Mouse (Mus musculus) splenic B cell, adult 2 months (primary cell): ENCODE data around the gene Gm15155.

Experiments used
- DNase-seq: peaks from one replicate; pipeline ENCODE4 v3.0.0-alpha.2; 2011; ENCODE audit warnings: low read depth, low spot score
- H3K27me3 ChIP-seq: 2 replicates; pipeline ENCODE4 v1.6.1; 2012; ENCODE audit warnings: mild to moderate bottlenecking, low read length, moderate library complexity, mixed read lengths; ENCODE audit not compliant: control insufficient read depth, poor library complexity, insufficient read depth, severe bottlenecking
- H3K36me3 ChIP-seq: 2 replicates; pipeline ENCODE4 v1.6.1; 2012; ENCODE audit warnings: mild to moderate bottlenecking, low read length, moderate library complexity, mixed read lengths; ENCODE audit not compliant: control insufficient read depth, poor library complexity, insufficient read depth, severe bottlenecking

Gene Gm15155

GRCm38 (mm10) chrX:155624341-155624841 lies at the start of gene Gm15155:
Gene Gm15155, plus strand, starts transcription at chrX:155624741.
- Histone ChIP-seq H3K36me3 (no peaks in the 10 kb centered on the region), H3K27me3 (no peaks in the 10 kb centered on the region)
- no peak for DNase-seq

- DNase-seq = no peak
- Histone ChIP-seq H3K27me3 (no peaks in the 10 kb centered on the region), H3K36me3 (no peaks in the 10 kb centered on the region)
Measured at GRCm38 (mm10) chrX:155579791-155580190, 44.8 kb upstream of the Gm15155 start.

DNA sequence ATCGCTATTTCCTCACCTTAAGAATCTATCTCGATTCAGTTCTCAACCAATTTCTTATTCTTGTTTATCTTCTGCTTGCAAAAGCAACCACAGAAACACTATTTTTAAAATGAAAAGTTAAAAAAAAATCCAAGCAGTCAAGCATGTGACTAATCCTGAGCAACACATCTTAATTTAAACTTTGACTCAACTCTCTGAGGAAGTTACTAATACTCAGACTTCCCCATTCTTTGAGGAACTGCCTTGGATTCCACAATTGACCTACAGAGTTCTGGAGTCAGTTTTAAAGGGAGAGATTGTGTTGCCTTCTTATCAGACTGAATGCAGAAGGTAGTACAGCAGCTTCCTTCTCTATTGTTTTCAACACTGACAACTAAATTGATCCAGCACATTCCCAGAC lies 40.0 kb upstream of the Gm15155 start:
- no peak for DNase-seq
- H3K36me3 ChIP-seq = no peaks in the 10 kb centered on the region
- no peaks in the 10 kb centered on the region for H3K27me3 ChIP-seq

GRCm38 (mm10) chrX:155591490-155591889 lies 33.1 kb upstream of the Gm15155 start:
- no peak for DNase-seq
- H3K36me3 ChIP-seq = no peaks in the 10 kb centered on the region
- H3K27me3 ChIP-seq = no peaks in the 10 kb centered on the region

DNA sequence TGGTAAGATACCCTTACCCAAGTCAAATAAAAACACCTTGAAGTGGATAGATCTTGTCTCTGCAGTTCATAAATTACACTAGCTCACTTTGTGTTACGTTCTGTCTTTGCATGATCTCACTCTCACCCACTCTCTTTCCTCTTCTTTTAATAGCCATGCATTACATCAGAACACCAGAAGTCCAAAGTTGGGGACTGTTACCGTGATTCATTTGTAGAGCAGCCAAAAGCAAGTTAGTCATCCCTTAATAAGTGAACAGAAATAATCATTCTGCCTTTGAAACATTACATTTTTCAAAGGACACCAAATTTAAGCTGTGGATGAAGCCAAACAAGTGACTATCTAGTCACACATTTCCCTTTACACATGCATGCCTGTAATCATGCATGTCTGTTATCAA lies 32.1 kb upstream of the Gm15155 start:
- DNase-seq = no peak
- Histone ChIP-seq H3K36me3 (no peaks in the 10 kb centered on the region), H3K27me3 (no peaks in the 10 kb centered on the region)

DNA sequence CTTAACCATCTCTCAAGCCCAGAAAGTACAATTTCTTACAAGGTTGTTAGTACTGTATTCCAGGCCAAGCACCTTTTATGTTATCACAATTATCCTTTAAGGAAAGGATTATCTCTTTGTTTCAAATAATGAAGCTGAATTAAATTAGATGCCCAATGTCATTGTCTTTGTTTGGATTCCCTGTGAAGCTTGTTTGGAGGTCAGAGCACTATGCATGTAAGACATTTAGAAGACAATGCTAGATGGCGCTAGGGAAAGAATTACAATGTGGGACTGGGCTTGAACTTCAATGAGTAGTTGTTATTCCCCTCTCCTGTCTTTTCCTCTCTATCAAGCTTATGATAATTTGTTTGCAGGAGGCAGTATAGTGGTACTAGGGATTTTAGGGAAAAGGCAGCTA lies 29.9 kb upstream of the Gm15155 start:
- DNase-seq = no peak
- no peaks in the 10 kb centered on the region for H3K36me3 ChIP-seq
- no peaks in the 10 kb centered on the region for H3K27me3 ChIP-seq

DNA sequence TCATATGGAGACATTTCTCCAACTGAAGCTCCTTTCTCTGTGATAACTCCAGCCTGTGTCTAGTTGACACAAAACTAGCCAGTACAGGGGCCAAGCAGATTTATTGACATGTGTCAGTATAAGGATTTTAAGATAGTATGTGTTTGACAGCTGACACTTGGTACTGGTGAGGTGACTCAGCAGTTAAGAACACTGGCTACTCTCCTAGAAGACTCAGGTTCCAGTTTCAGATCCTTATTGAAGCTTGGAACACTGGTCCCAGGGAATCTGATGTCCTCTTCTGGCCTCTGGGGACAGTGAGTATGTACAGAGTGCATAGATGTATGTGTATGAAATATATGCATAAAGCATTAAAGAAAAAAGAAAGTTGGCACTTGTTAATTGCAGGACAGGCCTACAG lies 28.2 kb upstream of the Gm15155 start:
- H3K27me3 ChIP-seq = no peaks in the 10 kb centered on the region
- DNase-seq = no peak
- H3K36me3 ChIP-seq = no peaks in the 10 kb centered on the region

DNA sequence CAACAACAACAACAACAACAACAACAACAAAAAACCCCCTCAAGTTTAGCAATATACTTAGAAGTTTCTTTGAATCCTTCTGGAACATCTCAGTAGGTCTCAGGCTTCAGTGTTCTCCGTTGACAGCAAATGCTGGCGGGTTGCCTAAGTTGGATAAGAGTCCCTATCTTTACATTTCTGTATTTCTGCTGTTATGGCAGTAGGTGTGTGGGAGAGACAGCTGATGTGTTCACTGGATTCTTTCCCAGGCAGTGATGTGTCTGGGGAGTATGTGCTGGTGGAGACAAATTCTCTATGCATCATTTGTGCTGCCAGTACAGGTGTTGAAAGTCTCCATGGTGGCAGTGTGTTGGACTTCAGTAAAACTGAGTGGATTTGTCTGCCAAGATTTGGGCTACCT lies 23.3 kb upstream of the Gm15155 start:
- no peak for DNase-seq
- no peaks in the 10 kb centered on the region for H3K27me3 ChIP-seq
- no peaks in the 10 kb centered on the region for H3K36me3 ChIP-seq

GRCm38 (mm10) chrX:155622527-155622926 lies 2.0 kb upstream of the Gm15155 start:
- DNase-seq = peak; percentile 0
- Histone ChIP-seq H3K36me3 (no peaks in the 10 kb centered on the region), H3K27me3 (no peaks in the 10 kb centered on the region)

- no peak for DNase-seq
- Histone ChIP-seq H3K36me3 (no peaks in the 10 kb centered on the region), H3K27me3 (no peaks in the 10 kb centered on the region)
Measured at GRCm38 (mm10) chrX:155622961-155623599, 1.5 kb upstream of the Gm15155 start.

DNA sequence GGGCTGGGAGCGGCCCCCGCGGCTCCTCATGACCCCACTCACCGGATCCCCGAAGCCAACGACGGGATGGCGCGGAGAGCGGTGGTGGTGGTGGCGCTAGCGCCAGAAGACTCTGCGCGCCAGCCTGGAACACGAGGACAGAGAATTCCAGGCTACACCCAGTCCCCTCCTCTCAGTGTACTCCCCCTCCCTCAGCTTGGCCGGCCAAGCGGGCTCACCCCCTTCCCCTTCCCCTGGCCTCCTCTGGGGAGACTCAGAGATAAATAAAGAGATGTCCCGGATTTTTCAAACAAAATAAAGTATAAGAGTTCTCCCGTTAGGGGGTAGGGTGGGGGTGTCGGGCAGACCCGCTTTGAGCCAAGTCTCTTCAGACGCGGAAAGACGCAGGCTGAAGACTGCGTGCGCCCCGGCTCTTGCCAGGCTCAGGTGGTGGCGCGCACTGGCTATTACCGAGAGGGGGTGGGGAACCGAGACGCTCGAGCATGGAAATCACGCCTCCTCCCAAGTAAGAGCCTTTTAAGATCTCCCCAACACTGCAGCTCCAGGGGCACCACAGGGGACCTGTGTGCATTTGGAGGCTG lies 750 bp upstream of the Gm15155 start, which contains the start of gene Ptchd1:
Gene Ptchd1, minus strand, starts transcription at position 114 of the 581 bp plus-strand sequence.
- DNase-seq = no peak
- no peaks in the 10 kb centered on the region for H3K27me3 ChIP-seq
- no peaks in the 10 kb centered on the region for H3K36me3 ChIP-seq

- no peaks in the 10 kb centered on the region for H3K36me3 ChIP-seq
- no peaks in the 10 kb centered on the region for H3K27me3 ChIP-seq
- no peak for DNase-seq
Measured at GRCm38 (mm10) chrX:155624895-155625294, 354 bp downstream of the Gm15155 start.

GRCm38 (mm10) chrX:155625671-155626196 lies 1.2 kb downstream of the Gm15155 start:
- Histone ChIP-seq H3K36me3 (no peaks in the 10 kb centered on the region), H3K27me3 (no peaks in the 10 kb centered on the region)

GRCm38 (mm10) chrX:155643975-155644374 lies 19.4 kb downstream of the Gm15155 start:
- H3K36me3 ChIP-seq = no peaks in the 10 kb centered on the region
- H3K27me3 ChIP-seq = no peaks in the 10 kb centered on the region
- peak; percentile 0 for DNase-seq

More at GRCm38 (mm10) chrX:155625671-155626196, 1.2 kb downstream of the Gm15155 start:
- DNase-seq = no peak

- Histone ChIP-seq H3K27me3 (no peaks in the 10 kb centered on the region), H3K36me3 (no peaks in the 10 kb centered on the region)
- no peak for DNase-seq
Measured at GRCm38 (mm10) chrX:155645975-155646374, 21.4 kb downstream of the Gm15155 start.
